Mouse (Mus musculus) layer of hippocampus, adult 9-10 months (tissue): ENCODE results near the gene Rdh9.

Source experiments
- DNase-seq: peaks from one replicate; pipeline ENCODE4 v3.0.0; 2022; ENCODE audit warnings: low spot score

Gene Rdh9

DNA sequence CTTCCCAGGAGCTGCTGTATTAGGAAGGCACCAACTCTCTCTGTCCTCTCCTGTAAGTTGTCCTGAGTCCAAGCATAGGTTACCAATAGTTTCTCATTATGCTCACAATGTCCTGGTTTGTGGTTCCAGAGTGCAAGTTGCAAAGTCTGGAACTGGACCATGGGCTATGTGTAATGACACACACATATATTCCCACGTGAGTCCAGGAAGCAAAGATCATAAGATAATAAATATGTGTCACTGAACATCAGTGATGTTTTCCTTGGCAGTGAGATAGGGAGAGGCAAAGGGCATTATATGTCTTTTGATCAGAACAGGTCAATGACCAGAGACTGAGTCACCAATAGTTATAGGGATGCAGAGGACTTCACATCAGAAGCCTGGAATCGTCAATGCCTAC, at the start of gene Rdh9:
Gene Rdh9, plus strand, starts transcription at position 376 of the 400 bp plus-strand sequence.
- DNase-seq: no peak

DNA sequence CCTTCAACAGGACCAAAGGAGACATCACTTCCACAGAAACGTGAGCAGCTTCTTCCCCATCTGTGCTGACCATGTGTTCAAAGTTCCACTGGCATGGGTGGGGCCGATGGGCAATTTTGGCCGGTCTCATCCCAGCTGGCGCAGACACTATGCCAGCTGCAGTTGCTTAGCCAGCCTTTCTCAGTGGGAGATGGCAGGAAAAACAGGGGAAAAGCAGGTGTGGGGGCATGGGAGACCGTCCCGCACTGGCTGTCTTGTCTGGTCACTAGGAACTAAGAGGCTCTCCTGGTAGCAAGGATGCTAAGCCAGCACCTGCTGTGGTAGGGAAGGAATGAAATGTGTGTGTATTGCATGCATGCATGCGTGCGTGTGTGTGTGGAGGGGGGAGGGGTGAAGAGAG, 47.7 kb upstream of the Rdh9 start:
- DNase-seq: no peak

DNA sequence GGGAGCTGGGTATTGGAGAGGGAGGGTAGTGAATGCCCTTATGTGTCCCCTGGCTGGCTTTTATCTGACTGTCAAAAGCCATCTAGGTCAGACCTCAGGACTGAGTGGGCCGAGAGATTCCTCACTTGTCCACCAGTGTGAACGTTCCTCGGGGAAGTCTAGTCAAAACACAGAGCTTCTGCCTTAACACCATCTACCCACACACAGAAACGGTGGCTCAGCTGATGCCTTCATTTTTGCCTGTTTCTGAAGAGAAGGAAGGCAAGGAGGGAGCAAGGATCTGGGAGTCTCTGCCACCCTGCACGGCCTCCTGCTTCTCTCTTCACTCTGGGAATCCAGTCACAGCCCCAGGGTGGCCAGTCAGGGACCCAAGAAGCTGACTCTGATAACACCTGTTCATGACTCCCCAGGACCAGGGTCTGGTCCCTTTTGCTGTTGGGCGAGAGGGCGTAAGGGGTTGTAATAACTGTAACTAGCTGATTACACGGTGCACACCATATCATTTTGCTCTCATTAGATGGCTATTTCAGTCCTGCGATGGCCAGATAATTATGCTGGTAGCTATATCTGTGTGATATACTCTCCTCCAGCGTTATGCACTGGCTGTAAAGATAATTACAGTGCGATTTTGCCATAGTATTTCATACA, 45.8 kb upstream of the Rdh9 start:
- no peak for DNase-seq

DNA sequence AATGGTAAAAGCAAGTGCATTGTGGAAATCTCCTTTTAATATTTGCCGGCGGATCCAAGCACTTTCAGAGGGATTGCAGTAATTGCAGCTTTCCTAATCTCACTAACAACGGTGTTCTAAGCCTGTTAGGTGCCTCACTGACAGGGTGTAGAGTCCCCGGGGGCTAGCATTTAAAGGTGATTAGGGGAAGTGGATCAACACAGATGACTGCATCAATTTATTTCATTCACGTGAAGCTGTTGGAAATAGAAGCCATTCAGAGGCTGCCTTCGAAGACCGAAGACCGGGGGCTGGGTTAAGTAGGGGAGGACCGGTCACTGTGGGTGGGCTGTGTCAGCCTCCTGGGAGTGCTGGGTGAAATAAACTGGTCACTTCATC, 45.3 kb upstream of the Rdh9 start:
- DNase-seq: no peak

DNA sequence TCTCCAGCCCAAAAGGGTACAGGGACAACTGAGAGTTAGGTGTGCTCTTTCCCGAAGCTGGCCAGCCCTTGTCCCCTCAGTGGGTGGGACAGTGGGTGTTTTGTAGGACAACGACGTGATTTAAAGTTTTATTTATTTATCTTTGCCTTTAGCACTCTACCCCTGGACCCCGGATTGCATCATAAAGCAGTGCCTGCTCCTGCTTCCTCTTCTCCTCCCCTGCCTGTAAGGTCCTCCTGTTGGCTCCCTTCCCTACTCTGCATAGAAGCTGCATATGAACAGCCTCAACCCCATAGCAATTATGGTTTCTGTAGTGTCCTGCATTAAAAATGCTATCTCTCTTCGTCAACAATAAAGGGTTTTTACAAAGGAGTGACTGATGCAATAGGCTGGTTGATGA, 44.8 kb upstream of the Rdh9 start:
- no peak for DNase-seq

DNA sequence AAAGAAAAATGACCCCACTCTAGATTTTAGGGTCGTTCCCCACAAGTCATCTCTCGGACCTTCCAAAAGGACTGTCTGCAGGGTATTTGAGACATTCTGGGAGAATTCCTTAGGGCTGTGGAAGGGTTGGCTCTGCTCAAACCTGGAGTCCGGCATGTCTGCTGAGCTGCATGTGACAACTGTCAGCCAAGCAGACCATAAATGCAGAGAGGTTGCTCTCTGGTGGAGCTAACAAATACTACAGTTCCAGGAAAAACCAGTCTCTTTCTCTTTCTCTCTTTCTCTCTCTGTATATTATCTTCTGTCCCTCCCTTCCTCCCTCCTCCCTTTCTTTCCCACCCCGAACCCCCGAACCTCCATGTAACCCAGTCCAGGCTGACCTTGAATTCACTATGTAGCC, 41.8 kb upstream of the Rdh9 start:
- no peak for DNase-seq

DNA sequence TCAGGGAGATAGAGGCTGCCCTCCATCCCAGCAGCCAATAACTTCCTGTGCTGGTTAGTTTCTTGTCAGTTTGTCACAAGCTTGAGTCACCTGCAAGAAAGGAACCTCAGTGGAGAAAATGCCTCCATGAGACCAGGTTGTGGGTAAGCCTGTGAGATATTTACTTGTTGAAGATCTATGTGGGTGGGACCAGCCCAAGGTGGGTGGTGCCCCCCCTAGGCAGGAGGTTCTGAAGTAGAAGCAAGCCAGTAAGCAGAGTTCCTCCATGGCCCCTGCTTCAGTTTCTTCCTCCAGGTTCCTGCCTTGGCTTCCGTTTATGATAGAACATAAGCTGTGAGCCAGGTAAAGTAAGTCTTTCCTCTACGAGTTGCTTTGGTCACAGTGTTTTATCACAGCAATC, 39.9 kb upstream of the Rdh9 start:
- no peak for DNase-seq

DNA sequence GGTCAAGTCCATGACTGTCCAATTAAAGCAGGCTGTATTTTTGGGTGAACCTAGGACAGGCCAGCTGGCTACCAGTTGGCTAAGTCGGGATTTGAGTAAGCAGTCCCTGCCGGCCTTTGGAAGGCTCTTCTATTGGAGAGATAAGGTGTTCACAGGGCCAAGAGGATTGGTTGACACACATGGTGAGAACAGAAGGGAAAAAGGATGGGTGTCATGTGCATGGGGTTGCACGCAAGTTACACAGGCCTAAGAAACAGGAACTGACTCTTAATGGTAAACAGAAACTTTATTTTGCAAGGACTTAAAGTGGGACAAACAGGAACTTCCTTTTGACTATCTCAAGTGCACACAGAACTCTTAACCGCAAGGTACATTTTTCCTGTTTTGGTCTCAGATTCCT, 39.3 kb upstream of the Rdh9 start:
- no peak for DNase-seq

DNA sequence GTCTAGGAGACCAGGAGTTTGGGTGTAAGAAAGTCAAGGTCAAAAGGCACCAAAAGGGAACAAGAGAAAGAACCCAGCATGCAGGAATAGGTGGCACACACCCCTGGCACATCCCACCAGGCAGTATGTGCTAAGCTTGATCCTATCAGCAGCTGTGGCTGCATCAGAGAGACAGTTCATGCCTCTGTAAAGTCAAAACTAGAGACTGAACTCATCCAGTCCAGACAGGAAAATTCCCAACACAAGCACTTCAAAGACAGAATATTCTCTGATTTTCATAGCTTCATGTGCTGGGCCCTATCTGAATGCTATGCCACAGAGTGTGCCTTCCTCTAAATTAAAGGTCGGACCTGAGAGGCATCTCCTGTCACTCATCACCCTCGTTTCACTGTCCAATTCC, 38.6 kb upstream of the Rdh9 start:
- DNase-seq: no peak

DNA sequence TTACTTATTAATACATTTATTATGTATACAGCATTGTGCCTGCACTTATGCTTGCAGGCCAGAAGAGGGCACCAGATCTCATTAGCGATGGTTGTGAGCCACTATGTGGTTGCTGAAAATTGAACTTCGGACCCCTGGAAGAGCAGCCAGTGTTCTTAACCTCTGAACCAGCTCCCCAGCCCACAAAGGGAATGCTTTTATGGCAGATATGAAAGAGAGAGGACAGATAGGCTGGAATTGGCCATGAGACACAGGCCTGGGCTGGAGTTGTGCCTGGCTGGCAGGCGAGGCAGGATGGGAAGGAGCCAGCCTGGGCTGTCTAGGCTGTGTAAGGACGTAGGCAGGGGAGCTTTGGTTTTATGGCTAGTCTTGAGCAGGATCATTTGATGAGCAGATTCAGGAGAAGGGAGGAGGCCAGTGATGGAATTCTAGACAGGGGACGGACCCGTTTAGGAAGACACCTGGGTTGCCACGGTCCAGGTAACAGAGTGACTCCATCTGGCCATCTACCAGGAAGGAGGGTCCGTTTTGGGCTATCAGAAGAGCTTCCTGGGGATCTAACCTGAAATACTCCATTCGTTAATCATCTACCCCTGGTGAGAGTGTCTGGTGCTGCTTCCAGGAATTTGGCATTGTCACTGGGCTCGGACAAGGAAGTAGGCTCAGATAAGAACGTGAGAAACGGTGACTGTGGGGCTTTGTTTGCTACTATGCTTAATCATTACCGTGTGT, 37.9 kb upstream of the Rdh9 start:
- DNase-seq: no peak

DNA sequence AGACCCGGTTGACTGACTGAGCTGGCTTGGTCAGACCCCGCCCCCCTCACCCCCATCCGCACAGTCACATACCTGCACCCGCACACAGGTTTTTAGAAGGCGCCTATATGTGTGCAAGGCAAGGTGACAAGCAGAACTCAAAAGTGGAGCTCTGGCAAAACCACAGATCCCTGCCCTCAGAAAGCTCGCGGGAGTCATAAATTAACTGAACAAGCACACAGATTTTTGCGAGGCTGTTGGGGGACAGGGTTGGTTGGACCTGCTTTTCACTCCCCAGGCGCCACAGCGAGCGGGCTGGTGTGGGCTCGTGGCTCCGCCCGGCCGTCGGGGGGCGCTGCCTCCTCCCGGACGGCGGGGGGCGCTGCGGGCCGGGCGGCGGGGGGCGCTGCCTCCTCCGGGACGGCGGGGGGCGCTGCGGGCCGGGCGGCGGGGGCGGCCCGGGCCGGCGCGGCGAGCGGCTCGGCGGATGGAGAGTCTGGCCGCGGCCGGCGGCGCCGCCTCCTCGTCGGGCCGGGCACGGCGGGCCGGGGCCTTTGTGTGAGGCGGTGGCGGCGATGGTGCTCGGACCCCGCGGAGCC, 37.0 kb upstream of the Rdh9 start, which contains the start of gene Zbtb39:
Gene Zbtb39, plus strand, starts transcription at position 456 of the 578 bp plus-strand sequence.
- no peak for DNase-seq

DNA sequence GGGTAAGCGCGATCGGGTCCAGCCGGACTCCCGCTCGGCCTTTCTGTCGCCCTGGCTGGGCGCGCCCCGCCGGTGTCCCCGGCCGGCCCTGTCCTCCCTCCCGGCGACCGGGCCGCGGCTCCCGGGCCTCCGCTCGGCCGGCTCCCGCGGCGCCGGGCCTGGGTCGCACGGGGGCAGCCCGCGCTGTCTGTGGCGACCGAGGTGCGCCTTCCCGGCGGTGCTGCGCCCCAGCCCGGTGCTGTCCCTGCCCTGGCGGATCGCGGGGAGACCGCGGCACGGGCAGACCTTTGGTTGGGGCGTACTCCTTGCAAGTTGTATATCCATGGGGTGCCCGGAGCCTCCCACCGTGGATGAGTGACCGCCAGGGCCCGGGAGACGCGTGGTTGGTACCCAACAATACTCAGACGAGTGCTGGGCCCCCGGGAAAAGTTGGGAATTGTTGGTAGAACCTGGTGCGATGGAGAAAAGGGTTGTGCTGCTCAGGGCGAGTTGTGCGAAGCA, 36.5 kb upstream of the Rdh9 start:
- DNase-seq: no peak

DNA sequence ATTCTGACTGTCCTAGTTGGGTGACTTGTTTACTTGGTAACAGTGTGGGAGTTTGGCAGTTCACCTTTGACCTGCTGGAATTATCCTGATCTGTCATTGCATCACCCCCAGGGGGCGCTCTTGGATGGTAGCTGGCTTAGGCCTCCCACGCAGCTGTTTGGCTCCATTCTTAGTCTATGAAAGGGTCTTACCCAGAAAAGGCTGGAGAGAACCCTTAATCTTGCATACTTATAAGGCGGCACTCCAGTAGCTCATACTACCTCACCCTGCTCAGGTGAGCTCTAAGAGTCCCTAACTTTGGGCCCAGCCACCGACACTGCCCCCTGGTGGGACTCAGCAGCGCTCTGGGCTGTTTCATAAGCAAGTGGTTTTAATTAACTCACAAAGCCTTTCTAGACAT, 31.5 kb upstream of the Rdh9 start:
- DNase-seq: no peak

DNA sequence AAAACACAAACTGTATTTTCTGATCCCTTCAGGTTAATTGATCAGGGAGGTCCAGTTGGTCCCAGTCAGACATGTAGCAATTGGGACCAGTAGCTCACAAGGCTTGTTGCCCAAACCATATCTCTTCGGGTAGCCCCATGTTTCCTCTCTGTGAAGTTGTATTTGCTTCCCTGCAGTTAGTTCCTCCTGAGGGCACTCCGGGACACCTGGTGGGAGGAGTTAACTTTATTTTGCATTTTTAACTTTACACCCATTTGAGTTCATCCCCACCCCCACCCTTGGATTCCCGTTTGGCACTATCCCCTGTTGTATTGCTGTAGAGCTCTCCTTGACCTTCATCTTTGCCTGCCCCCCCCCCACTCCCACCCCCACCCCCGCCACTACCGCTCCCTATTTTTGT, 30.3 kb upstream of the Rdh9 start:
- no peak for DNase-seq

DNA sequence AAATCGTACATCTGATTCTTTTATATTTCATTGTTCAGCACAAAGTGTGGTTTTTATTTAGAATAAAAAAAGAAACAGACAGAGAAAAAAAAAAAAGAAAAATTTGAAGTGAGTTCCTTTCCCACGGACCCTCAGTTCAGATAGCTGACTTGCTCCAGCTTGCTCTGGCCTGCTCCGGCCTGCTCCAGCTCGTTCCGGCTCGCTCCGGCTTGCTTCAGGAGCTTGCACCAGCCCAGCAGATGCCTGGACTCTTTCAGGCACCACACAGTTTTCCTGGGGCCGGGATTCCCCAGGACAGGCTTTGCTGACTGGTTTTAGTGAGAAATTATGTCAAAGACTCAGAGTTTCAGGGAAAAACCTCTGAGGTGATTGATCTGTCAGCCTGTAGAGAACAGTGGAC, 28.9 kb upstream of the Rdh9 start:
- DNase-seq: no peak

DNA sequence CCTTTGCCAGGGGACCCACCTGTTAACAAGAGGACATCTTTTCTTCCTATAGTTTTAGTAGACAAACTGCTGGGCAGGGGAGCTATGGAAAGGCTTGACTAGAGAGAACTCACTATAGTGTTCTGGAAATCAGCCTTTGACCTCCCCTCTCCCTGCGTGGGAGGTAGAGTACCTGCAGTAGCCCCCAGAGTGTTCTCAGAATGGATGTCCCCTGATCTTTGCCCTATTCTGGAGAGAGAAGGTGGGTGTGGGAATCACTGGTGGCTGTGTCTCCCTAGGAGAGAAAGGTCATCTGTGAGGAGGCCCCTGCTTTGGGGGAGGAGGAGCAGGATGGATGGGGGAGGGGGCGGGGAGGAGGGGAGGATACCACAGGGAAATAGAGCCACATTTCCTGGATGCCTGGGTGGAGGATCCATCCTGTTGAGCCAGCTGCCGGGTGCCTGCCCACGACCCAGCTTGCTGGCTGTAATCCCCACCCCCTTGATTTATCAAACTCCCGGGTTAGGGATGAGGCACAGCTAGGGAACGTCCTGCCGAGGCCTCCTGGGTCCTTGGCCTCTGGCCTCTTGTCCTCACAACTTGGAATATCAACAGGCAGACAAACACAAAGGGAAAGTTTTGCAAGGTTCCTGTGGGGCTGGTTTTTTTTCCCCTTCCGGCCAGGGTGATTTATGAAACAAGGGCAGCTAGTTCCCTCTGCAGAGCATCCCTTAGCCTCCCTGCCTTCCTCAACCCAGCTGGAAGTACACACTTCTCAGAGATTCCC, 27.2 kb upstream of the Rdh9 start:
- DNase-seq: no peak

DNA sequence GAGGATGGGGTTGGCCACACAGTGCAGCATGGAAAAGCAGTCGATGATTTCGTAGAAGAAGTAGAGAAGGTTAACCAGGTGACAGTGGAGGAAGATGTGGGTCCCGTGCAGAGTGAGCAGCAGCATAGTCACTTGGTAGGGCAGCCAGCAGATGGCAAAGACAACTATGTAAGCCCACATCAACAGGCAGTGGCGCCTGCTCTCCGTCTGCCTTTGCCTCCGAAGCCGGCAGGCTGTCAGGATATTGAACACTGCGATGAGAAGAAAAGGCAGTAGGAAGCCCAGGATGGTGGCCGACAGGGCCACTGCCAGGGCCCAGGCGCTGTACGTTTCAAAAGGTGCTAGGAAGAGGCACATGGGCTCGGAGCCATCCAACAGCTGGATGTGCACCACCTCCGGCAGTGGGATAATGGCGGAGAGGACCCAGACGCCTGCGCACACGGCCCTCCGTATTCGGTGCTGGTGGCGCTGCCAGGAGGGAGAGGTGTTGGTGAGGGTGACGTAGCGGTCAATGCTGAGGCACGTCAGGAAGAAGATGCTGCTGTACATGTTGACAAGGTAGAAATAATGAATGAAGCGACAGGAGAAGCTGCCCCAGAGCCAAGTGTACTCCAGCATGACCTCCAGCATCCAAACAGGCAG, 25.9 kb upstream of the Rdh9 start:
- DNase-seq: no peak

DNA sequence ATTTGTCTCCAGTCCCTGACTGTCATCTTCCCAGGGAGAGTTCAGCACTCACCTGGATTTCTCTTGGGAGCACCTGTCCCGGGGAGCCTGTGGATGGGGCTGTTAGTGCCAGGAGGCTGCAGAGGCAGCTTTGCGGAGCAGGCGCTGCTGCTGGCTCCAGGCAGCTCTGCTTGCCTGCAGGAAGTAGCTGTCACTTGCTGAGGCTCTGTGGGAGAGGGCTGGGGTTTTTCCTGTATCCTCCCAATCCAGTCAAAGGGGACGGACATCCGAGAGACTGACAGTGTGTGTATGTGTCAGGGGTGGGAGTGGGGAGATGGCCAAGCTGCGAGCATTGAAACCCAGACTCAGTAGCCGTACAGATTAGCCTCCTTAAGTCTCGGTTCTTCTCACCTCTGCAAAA, 24.6 kb upstream of the Rdh9 start, which contains the start of gene Gpr182:
Gene Gpr182, minus strand, starts transcription at position 185 of the 400 bp plus-strand sequence.
- no peak for DNase-seq

DNA sequence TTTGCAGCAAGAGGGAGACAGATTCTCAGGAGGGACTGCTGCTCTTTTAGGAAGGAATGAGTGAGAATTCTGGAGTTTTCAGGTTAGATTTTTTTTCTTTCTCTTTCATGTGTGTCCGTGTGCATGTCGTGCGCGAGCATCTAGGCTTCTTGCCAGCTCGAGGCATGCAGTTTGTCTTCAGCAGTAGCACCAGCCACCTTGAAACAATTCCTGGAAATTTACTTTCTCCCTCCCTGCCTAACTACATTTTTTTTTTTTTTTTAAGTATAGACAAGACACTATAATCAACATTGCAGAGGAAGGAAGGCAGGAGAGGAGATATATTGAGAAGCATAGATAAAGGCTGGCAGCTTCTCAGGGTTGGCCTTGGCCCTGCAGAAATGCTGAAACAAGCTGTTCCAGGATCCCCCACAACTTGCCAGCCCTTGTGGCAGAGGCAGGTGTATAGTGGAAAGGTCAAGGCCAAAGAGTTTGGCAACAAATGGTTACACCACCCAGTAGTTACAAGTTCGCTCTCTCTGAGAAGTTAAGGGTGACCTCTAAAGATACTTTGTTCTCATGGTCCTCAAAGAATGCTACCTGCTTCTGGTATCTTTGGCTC, 21.5 kb upstream of the Rdh9 start:
- no peak for DNase-seq

DNA sequence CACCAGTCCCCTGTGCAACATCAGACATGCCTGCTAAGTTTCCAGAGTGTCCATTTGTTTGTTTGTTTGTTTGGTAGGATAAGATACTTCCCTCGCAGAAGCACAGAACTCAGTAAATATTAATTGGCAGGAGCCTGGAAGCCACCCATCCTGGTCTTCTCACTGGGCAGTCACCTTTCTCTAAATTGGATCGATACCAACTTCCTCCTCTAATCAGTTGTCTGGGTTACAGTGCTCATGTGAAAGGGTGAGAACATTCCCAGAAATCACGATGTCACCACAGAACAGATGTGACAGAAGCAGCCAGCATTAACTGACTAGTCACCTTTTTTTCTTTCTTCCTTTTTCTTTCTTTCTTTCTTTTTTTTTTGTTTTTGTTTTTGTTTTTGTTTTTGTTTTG, 20.9 kb upstream of the Rdh9 start:
- no peak for DNase-seq

DNA sequence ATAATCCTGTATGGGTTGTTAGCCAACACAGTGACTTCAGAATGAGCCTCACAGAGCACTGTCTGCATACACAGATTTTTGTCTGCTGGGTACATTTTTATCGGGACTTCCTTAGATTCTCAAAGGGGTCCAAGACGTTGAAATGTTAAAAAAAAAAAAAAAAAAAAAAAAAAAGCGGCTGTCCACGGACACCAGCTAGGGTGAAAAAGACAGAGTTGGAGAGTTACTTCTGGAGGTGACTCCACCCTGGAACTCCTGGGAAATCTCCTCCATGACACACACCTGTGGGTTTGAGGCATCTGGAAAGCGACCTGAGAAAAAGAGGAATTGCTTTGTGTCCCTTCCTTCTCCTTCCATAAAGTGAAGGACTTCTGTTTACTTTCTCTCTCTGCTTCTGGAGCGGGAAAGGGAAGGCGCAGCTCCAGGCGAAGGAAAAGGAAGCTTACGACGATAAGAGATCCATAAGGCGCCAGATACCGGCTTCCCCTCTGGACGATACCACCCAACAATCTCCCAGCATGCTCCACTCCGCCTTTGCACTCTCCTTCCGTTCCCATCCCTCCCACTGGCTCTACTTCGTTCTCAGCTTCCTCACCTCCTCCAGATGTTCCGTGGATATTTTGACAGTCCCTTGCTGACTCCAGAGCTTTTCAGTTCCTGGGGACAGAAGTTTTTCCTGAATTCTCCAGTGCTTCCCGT, 20.3 kb upstream of the Rdh9 start:
- no peak for DNase-seq
